Mouse (Mus musculus): ENCODE results near the gene Papss1.

Papss1 gene

GRCm38 (mm10) chr3:131634091-131634490 lies 69.5 kb downstream of the Papss1 start:
- no peak for DNase-seq (ENCODE audit: low spot score in 2 of 2)

- peak in 1 of 2 experiments; percentile 19 for DNase-seq (ENCODE audit: low spot score in 2 of 2)
Observed at GRCm38 (mm10) chr3:131636126-131636525, 71.6 kb downstream of the Papss1 start.

- no peak for DNase-seq (ENCODE audit: low spot score in 2 of 2)
Observed at GRCm38 (mm10) chr3:131637008-131637407, 72.4 kb downstream of the Papss1 start.

- DNase-seq (ENCODE audit: low spot score in 2 of 2) = no peak
Observed at GRCm38 (mm10) chr3:131637664-131638063, 73.1 kb downstream of the Papss1 start.

- DNase-seq (ENCODE audit: low spot score in 2 of 2) = peak in 1 of 2 experiments; percentile 23
Observed at GRCm38 (mm10) chr3:131638216-131638615, 73.6 kb downstream of the Papss1 start.

- peak in 1 of 2 experiments; percentile 14 for DNase-seq (ENCODE audit: low spot score in 2 of 2)
Observed at GRCm38 (mm10) chr3:131642681-131643292, 78.2 kb downstream of the Papss1 start.

GRCm38 (mm10) chr3:131645203-131645602 lies 80.6 kb downstream of the Papss1 start:
- DNase-seq (ENCODE audit: low spot score in 2 of 2) = no peak

GRCm38 (mm10) chr3:131654366-131654765 lies 89.8 kb downstream of the Papss1 start:
- DNase-seq (ENCODE audit: low spot score in 2 of 2) = no peak

- no peak for DNase-seq (ENCODE audit: low spot score in 2 of 2)
Observed at GRCm38 (mm10) chr3:131656032-131656431, 91.5 kb downstream of the Papss1 start.

GRCm38 (mm10) chr3:131660126-131660525 lies 95.6 kb downstream of the Papss1 start:
- no peak for DNase-seq (ENCODE audit: low spot score in 2 of 2)

- DNase-seq (ENCODE audit: low spot score in 2 of 2) = no peak
Observed at GRCm38 (mm10) chr3:131660629-131661028, 96.1 kb downstream of the Papss1 start.

GRCm38 (mm10) chr3:131662589-131663148 lies 98.1 kb downstream of the Papss1 start:
- DNase-seq (ENCODE audit: low spot score in 2 of 2) = no peak

- DNase-seq (ENCODE audit: low spot score in 2 of 2) = no peak
Observed at GRCm38 (mm10) chr3:131669910-131670309, 105.3 kb downstream of the Papss1 start.

- no peak for DNase-seq (ENCODE audit: low spot score in 2 of 2)
Observed at GRCm38 (mm10) chr3:131686106-131686505, 121.5 kb downstream of the Papss1 start.

- no peak for DNase-seq (ENCODE audit: low spot score in 2 of 2)
Observed at GRCm38 (mm10) chr3:131689949-131690348, 125.4 kb downstream of the Papss1 start.

GRCm38 (mm10) chr3:131690543-131690942 lies 126.0 kb downstream of the Papss1 start:
- DNase-seq (ENCODE audit: low spot score in 2 of 2) = no peak

- no peak for DNase-seq (ENCODE audit: low spot score in 2 of 2)
Observed at GRCm38 (mm10) chr3:131691202-131691601, 126.6 kb downstream of the Papss1 start.

Measured in heart, adult 9 months (tissue).